Mouse (Mus musculus) left cerebral cortex, adult 2 months (tissue): Measurements from ENCODE around the gene Sub1. TPM values are rescaled to one million over a fixed set of nuclear protein-coding genes. Genes with fewer than 3 reads are reported as not detected.

Experiments used
- DNase-seq, 2 experiments: peaks; one replicate each; pipeline ENCODE4 v3.0.0; 2021 to 2022; ENCODE audit warnings: low spot score in 2 of 2, mixed read lengths in 1 of 2; ENCODE audit errors: extremely low spot score in 1 of 2
- H3K27ac ChIP-seq: fragments of 200-600 bp; 2 replicates; pipeline ENCODE4 v1.8.1; 2022
- H3K4me3 ChIP-seq: fragments of 200-600 bp; 2 replicates; pipeline ENCODE4 v1.8.1; 2022
- CTCF ChIP-seq: fragments of 200-600 bp; IDR thresholded peaks from 2 replicates; pipeline ENCODE4 v1.8.1; 2022; ENCODE audit warnings: antibody characterized with exemption, mild to moderate bottlenecking, moderate library complexity
- intact Hi-C: fragments of 180-260 bp; cut with DNase I; formaldehyde crosslinking; loops from one replicate; pipeline ENCODE4 v1.15.1; 2025
- total RNA-seq, 2 experiments: library from RNA; stranded (reverse); gene quantifications; 2 replicates each; pipeline ENCODE4 v1.2.3; 2021

Sub1 gene
- total RNA-seq, 2 experiments from 2014 or later: 279 to 310 TPM

DNA sequence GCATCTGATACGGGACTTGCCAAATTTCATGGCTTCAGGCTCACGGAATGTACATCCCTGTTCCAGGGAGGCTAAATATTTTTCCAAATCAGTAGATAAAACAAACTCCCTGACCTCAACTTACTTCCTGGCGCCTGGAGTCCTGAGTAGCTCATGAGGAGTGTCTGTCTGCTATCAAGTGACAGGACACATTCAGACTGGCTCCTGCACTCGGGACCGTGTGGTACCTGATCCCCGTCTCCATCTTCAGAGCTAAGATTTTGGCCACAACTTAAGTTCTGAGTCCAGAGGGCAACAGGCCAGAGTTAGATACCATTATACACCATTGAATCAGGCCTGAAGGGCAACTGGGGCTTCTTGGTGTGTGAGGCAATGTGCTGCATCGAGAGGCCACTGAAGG lies 40.7 kb downstream of the Sub1 start:
- intact Hi-C loops: no loop called here
- no peak overlapping the region for H3K27ac ChIP-seq
- no peak overlapping the region for H3K4me3 ChIP-seq
- DNase-seq: no peak
- no peak for TF ChIP-seq CTCF

DNA sequence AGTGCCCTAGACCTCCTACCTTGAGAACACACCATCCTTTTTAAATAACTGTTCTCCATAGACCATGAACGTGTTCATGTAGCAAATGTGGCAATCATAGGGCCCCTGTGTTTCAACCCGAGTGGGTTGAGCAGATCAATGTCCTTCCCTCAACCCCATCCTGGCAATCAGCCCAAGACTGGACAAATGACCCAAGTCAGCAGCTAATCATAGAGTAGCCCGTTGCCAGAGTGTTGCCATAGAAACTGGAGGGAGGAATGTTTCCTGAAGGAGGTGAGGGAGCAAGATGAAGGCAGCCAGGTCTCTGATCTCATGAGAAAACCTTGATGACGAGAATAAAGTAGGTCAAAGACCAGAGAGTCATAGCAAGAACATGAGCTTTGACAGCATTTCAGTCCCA lies 42.6 kb downstream of the Sub1 start:
- intact Hi-C loops: no loop called here
- Histone ChIP-seq H3K4me3 (no peak overlapping the region), H3K27ac (no peak overlapping the region)
- no peak for TF ChIP-seq CTCF
- DNase-seq: no peak

DNA sequence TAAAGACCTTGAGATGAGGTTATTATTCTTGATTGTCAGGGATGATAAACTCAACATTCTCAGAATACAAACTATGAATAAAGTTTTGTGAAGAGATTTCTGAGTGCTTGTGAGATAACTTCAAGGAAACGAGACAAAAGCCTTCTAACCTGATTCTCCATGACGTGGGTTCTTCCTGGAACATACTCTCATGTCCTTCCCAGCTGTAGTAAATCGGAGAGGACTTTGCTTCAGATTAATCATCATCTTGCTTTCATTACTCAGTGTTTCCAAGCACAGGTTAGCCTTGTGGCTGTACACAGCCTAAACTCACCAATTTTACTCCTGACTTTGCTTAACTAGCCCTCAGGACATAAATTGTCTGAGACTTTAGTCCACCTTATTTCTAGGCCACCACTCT lies 44.6 kb downstream of the Sub1 start:
- intact Hi-C loops: no loop called here

DNA sequence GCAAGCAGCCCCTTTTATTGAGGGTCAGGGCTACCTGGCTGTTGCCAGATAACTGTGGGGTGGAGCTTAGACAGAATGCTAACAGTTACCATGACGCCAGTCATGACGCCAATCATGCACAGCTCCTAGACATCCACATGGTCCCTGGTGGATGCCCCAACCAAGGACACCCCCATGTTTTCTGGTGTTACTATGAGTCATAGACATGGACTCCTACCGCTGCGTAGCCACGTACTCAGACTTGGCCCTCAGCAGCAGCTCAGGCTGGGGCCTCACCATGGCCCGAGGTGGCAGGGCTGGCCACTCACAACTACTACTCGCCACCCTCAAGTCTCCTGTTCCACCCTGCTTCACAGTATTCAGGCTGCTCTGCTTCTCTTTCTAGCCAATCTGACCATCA lies 45.6 kb downstream of the Sub1 start:
- no peak for TF ChIP-seq CTCF
- no peak for DNase-seq
- Histone ChIP-seq H3K4me3 (no peak overlapping the region), H3K27ac (no peak overlapping the region)
- intact Hi-C loops: no loop called here

More for the DNA sequence above, 44.6 kb downstream of the Sub1 start:
- no peak for TF ChIP-seq CTCF
- Histone ChIP-seq H3K4me3 (no peak overlapping the region), H3K27ac (no peak overlapping the region)
- no peak for DNase-seq

DNA sequence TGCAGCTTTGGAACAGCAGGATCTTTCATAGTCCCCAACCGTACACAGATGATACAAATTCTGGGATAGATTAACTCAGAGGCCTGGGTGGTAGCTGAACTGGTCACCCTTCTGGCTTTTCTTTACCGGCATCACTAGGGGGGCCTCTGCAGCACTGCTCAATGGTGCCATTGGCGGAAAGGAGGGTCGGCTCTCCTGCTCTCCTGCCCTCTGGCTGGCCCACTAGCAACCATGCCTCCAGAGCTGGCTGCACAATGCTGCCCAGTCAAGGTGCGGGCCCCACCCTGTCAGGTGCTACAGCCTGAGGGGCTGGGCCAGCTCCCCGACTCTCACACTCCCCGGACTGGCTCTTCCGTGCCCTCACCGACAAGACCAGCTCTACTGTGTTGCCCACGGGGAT lies 46.6 kb downstream of the Sub1 start:
- no peak for TF ChIP-seq CTCF
- no peak overlapping the region for H3K4me3 ChIP-seq
- intact Hi-C loops: no loop called here
- no peak for DNase-seq
- H3K27ac ChIP-seq: no peak overlapping the region

DNA sequence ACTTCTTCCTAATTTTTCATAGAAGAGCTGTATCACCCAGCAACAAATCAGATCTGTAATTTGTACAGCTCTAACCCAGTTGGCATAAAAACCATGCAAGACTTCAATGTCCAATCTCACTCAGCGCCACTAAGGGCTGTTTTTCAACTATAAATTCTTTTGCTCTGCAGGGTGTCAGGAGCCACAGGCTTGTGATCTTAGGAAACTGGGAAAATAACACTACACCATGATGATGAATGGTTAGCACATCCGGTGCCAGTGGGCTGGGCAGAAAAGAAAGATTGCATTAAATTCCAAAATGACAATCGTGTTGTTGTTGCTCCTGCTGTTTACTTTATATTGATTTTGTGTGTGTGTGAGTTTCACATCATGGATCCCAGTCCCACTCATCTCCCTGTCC lies 47.3 kb downstream of the Sub1 start:
- Histone ChIP-seq H3K27ac (no peak overlapping the region), H3K4me3 (no peak overlapping the region)
- DNase-seq: no peak
- intact Hi-C loops: no loop called here
- no peak for TF ChIP-seq CTCF

DNA sequence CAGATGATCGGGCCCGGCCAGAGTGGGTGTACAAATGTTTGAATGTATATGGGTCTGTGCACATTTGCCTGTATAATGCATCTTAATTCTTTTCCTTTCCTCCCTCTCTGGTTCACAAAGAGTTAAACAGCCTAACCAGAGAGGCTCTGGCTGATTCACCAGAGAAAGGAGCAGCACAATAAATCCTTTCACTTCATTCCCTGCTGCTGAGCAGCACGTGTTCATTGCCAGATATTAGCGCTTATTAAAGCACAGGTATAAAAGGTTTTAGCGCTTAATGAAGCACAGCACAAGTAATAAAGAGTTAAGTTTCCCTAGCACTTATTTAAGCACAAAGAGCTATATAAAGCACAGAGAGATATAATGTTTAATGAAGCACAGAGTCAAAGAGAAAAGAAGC lies 55.9 kb downstream of the Sub1 start:
- no peak for TF ChIP-seq CTCF
- Histone ChIP-seq H3K4me3 (no peak overlapping the region), H3K27ac (no peak overlapping the region)
- intact Hi-C loops: no loop called here
- DNase-seq: no peak

Other genes starting within 250 kb of the Sub1 start
- gene Npr3, start 89.7 kb downstream of the Sub1 start, total RNA-seq: 10 to 100 TPM; 14.7 to 17.0 TPM
- gene Zfr, start 120.8 kb upstream of the Sub1 start, total RNA-seq: 100 to 1,000 TPM; 343 to 346 TPM
- 10 to 100 TPM; 54.9 to 55.6 TPM for gene Mtmr12, start 208.0 kb upstream of the Sub1 start, total RNA-seq